Mouse (Mus musculus) kidney, adult 2 months (tissue): Measurements from ENCODE around the gene Arhgef10l.

ENCODE experiments used
- CTCF ChIP-seq: fragments of 200-500 bp; conservative IDR thresholded peaks from 2 replicates; pipeline ENCODE4 v1.5.1; 2011; ENCODE audit warnings: low read depth, mild to moderate bottlenecking, control low read depth, low read length, moderate library complexity, mixed read lengths; ENCODE audit not compliant: insufficient read depth, insufficient read length
- POLR2A ChIP-seq: fragments of 200-500 bp; IDR thresholded peaks from one replicate; pipeline ENCODE4 v1.6.1; 2011; ENCODE audit warnings: low read depth, low read length, control low read depth

- TF ChIP-seq CTCF (no peak), POLR2A (no peak)
Measured at GRCm38 (mm10) chr4:140673527-140674264, 7.9 kb upstream of the Arhgef10l start.
